Mouse (Mus musculus): ENCODE data around the gene Tcl1b2. TPM values are rescaled to one million over a fixed set of nuclear protein-coding genes. Genes with fewer than 3 reads are reported as not detected.
"Not testable (repeated sequence)": the region's sequence is repeated elsewhere in the genome, so short reads cannot be mapped to it uniquely, and the experiment has no call there.

The Tcl1b2 gene
- polyA plus RNA-seq, 1 experiment from 2014 or later = not detected

GRCm38 (mm10) chr12:105129494-105130205 lies 16.2 kb upstream of the Tcl1b2 start:
- WGBS = 59% methylated on average over 3 of the region's 3 CpGs
- not testable (repeated sequence) for H3K9me3 ChIP-seq (replicated peaks); H3K27ac ChIP-seq; H3K36me3 ChIP-seq; H3K27me3 ChIP-seq (ENCODE audit: low read depth, poor library complexity, severe bottlenecking); H3K4me1 ChIP-seq; H3K4me3 ChIP-seq
- DNase-seq (ENCODE audit: low spot score) = peak; percentile 7

GRCm38 (mm10) chr12:105134167-105134566 lies 11.6 kb upstream of the Tcl1b2 start:
- not testable (repeated sequence) for DNase-seq (ENCODE audit: low spot score); H3K4me1 ChIP-seq; H3K27ac ChIP-seq; H3K4me3 ChIP-seq; H3K9me3 ChIP-seq (replicated peaks); H3K27me3 ChIP-seq (ENCODE audit: low read depth, poor library complexity, severe bottlenecking); H3K36me3 ChIP-seq
- 73% methylated on average over 2 of the region's 2 CpGs for WGBS

GRCm38 (mm10) chr12:105134826-105135225 lies 11.0 kb upstream of the Tcl1b2 start:
- DNase-seq (ENCODE audit: low spot score) = peak; percentile 5
- not testable (repeated sequence) for H3K27me3 ChIP-seq (ENCODE audit: low read depth, poor library complexity, severe bottlenecking); H3K4me3 ChIP-seq; H3K36me3 ChIP-seq; H3K9me3 ChIP-seq (replicated peaks); H3K27ac ChIP-seq; H3K4me1 ChIP-seq
- WGBS = 90% methylated on average over 4 of the region's 4 CpGs

GRCm38 (mm10) chr12:105137729-105138128 lies 8.1 kb upstream of the Tcl1b2 start:
- 94% methylated on average over 1 of the region's 1 CpGs for WGBS
- not testable (repeated sequence) for H3K4me1 ChIP-seq; H3K36me3 ChIP-seq; H3K27ac ChIP-seq; H3K27me3 ChIP-seq (ENCODE audit: low read depth, poor library complexity, severe bottlenecking); H3K9me3 ChIP-seq (replicated peaks); H3K4me3 ChIP-seq
- peak; percentile 18 for DNase-seq (ENCODE audit: low spot score)

GRCm38 (mm10) chr12:105143096-105143495 lies 2.7 kb upstream of the Tcl1b2 start:
- WGBS = 93% methylated on average over 3 of the region's 3 CpGs
- H3K36me3 ChIP-seq = no peaks in the 10 kb centered on the region
- H3K27ac ChIP-seq = no peak overlapping the region
- no peaks in the 10 kb centered on the region for H3K9me3 ChIP-seq (replicated peaks)
- peak; percentile 5 for DNase-seq (ENCODE audit: low spot score)
- no peak overlapping the region for H3K4me3 ChIP-seq
- H3K4me1 ChIP-seq = no peaks in the 10 kb centered on the region
- H3K27me3 ChIP-seq (ENCODE audit: low read depth, poor library complexity, severe bottlenecking) = no peaks in the 10 kb centered on the region

GRCm38 (mm10) chr12:105144928-105145327 lies 886 bp upstream of the Tcl1b2 start:
- not testable (repeated sequence) for H3K4me1 ChIP-seq; H3K27ac ChIP-seq; H3K27me3 ChIP-seq (ENCODE audit: low read depth, poor library complexity, severe bottlenecking); H3K36me3 ChIP-seq; H3K4me3 ChIP-seq; H3K9me3 ChIP-seq (replicated peaks)
- 27% methylated on average over 1 of the region's 1 CpGs for WGBS
- peak; percentile 8 for DNase-seq (ENCODE audit: low spot score)

GRCm38 (mm10) chr12:105155286-105155685 lies 9.5 kb downstream of the Tcl1b2 start:
- 85% methylated on average over 4 of the region's 4 CpGs for WGBS
- not testable (repeated sequence) for H3K27me3 ChIP-seq (ENCODE audit: low read depth, poor library complexity, severe bottlenecking); H3K27ac ChIP-seq; H3K4me3 ChIP-seq; H3K4me1 ChIP-seq; H3K36me3 ChIP-seq; DNase-seq (ENCODE audit: low spot score); H3K9me3 ChIP-seq (replicated peaks)

GRCm38 (mm10) chr12:105158842-105159241 lies 13.0 kb downstream of the Tcl1b2 start:
- Histone ChIP-seq H3K27ac (no peak overlapping the region), H3K36me3 (no peaks in the 10 kb centered on the region), H3K9me3 (replicated peaks) (no peaks in the 10 kb centered on the region), H3K4me1 (no peaks in the 10 kb centered on the region), H3K4me3 (no peak overlapping the region), H3K27me3 (ENCODE audit: low read depth, poor library complexity, severe bottlenecking) (no peaks in the 10 kb centered on the region)
- 87% methylated on average over 6 of the region's 6 CpGs for WGBS
- DNase-seq (ENCODE audit: low spot score) = no peak

- Histone ChIP-seq H3K9me3 (replicated peaks) (no peaks in the 10 kb centered on the region), H3K36me3 (no peaks in the 10 kb centered on the region), H3K27ac (no peak within 1 kb of the TSS), H3K4me1 (no peaks in the 10 kb centered on the region), H3K4me3 (no peak within 1 kb of the TSS), H3K27me3 (ENCODE audit: low read depth, poor library complexity, severe bottlenecking) (no peaks in the 10 kb centered on the region)
- no peak for DNase-seq (ENCODE audit: low spot score)
- WGBS = 83% methylated on average over 4 of the region's 4 CpGs
These were observed 13.6 kb downstream of the Tcl1b2 start, which contains the start of gene Tcl1b1 for GRCm38 (mm10) chr12:105159390-105159789. Tcl1b1 (plus strand) TSS chr12:105159690.

- no peaks in the 10 kb centered on the region for H3K36me3 ChIP-seq
- H3K4me3 ChIP-seq = no peak overlapping the region
- no peaks in the 10 kb centered on the region for H3K27me3 ChIP-seq (ENCODE audit: low read depth, poor library complexity, severe bottlenecking)
- WGBS = 75% methylated on average over 3 of the region's 3 CpGs
- H3K9me3 ChIP-seq (replicated peaks) = no peaks in the 10 kb centered on the region
- no peaks in the 10 kb centered on the region for H3K4me1 ChIP-seq
- DNase-seq (ENCODE audit: low spot score) = no peak
- no peak overlapping the region for H3K27ac ChIP-seq
These were observed 20.9 kb downstream of the Tcl1b2 start for GRCm38 (mm10) chr12:105166734-105167133.

GRCm38 (mm10) chr12:105173366-105173765 lies 27.6 kb downstream of the Tcl1b2 start:
- Histone ChIP-seq H3K27ac (no peak overlapping the region), H3K36me3 (no peaks in the 10 kb centered on the region), H3K27me3 (ENCODE audit: low read depth, poor library complexity, severe bottlenecking) (no peaks in the 10 kb centered on the region), H3K4me1 (no peaks in the 10 kb centered on the region), H3K4me3 (no peak overlapping the region), H3K9me3 (replicated peaks) (no peaks in the 10 kb centered on the region)
- DNase-seq (ENCODE audit: low spot score) = no peak
- 83% methylated on average over 2 of the region's 2 CpGs for WGBS

- 29% methylated on average over 2 of the region's 2 CpGs for WGBS
- H3K4me1 ChIP-seq; H3K4me3 ChIP-seq; H3K27ac ChIP-seq; H3K9me3 ChIP-seq (replicated peaks); H3K36me3 ChIP-seq; H3K27me3 ChIP-seq (ENCODE audit: low read depth, poor library complexity, severe bottlenecking): not testable (repeated sequence)
- DNase-seq (ENCODE audit: low spot score) = peak; percentile 35
These were observed 28.5 kb downstream of the Tcl1b2 start for GRCm38 (mm10) chr12:105174318-105174717.

- not testable (repeated sequence) for H3K27ac ChIP-seq; DNase-seq (ENCODE audit: low spot score); H3K36me3 ChIP-seq; H3K27me3 ChIP-seq (ENCODE audit: low read depth, poor library complexity, severe bottlenecking); H3K4me3 ChIP-seq; H3K4me1 ChIP-seq; H3K9me3 ChIP-seq (replicated peaks)
- WGBS = 71% methylated on average over 3 of the region's 3 CpGs
These were observed 30.2 kb downstream of the Tcl1b2 start, which contains the start of gene Tcl1b5 for GRCm38 (mm10) chr12:105176044-105176443. Tcl1b5 (plus strand) TSS chr12:105176344.

Data from limb, embryonic 10.5 days (tissue).